Mouse (Mus musculus): ENCODE results near the gene H2-T22. TPM values are rescaled to one million over a fixed set of nuclear protein-coding genes. Genes with fewer than 3 reads are reported as not detected.

H2-T22 gene
- polyA plus RNA-seq, 2 experiments: 7.9 to 10.6 TPM

GRCm38 (mm10) chr17:35994175-35994878 is 48.2 kb downstream of the H2-T22 start:
- TF ChIP-seq CTCF (IDR thresholded peaks at IDR 0.05; ENCODE audit: low read depth): no peak
- TF ChIP-seq EP300 (IDR thresholded peaks at IDR 0.05; ENCODE audit: low read depth): no peak
- WGBS (ENCODE audit: insufficient replicate concordance): 2% methylated on average over 31 of the region's 31 CpGs
- ATAC-seq (ENCODE audit: insufficient read depth): peak; percentile 68

GRCm38 (mm10) chr17:35993675-35994074 is 48.9 kb downstream of the H2-T22 start:
- H3K4me3 ChIP-seq (ENCODE audit: insufficient read depth in 1 of 2, low read depth in 2 of 2, low read length in 2 of 2): peak overlapping the region; percentile 11 to 75; a peak in 3 of 4 replicates
- no peaks in the 10 kb centered on the region for H3K27me3 ChIP-seq (ENCODE audit: control insufficient read depth, insufficient read depth, low read length)
- no peak overlapping the region for H3K9ac ChIP-seq (replicated peaks)
- H3K36me3 ChIP-seq (replicated peaks; ENCODE audit: control insufficient read depth, insufficient read depth, low read depth): no peaks in the 10 kb centered on the region
- H3K27ac ChIP-seq: no peak overlapping the region; the same call in 1 of the 2 replicates
- no peaks in the 10 kb centered on the region for H3K9me3 ChIP-seq (ENCODE audit: control insufficient read depth, low read length)
- peak; percentile 60 to 73 (median 62) for DNase-seq (ENCODE audit: low read depth in 3 of 3, low spot score in 3 of 3)
- 3% methylated on average over 17 of the region's 17 CpGs for WGBS (ENCODE audit: insufficient replicate concordance)
- peaks cover 14 to 20% of the 10 kb centered on the region in 2 experiments for H3K4me1 ChIP-seq (replicated peaks; ENCODE audit: control insufficient read depth in 2 of 2, insufficient read depth in 2 of 2, low read length in 1 of 2)
- peak overlapping the region; percentile 80 for H3K4me2 ChIP-seq (ENCODE audit: low read depth)
- TF ChIP-seq EP300 (IDR thresholded peaks at IDR 0.05; ENCODE audit: low read depth) (no peak), CTCF (IDR thresholded peaks at IDR 0.05; ENCODE audit: low read depth) (peak; percentile 100)
- peak; percentile 59 for ATAC-seq (ENCODE audit: insufficient read depth)

More at GRCm38 (mm10) chr17:35994175-35994878, 48.2 kb downstream of the H2-T22 start:
- peak; percentile 80 to 84 (median 83) for DNase-seq (ENCODE audit: low read depth in 3 of 3, low spot score in 3 of 3)
- no peaks in the 10 kb centered on the region for H3K36me3 ChIP-seq (replicated peaks; ENCODE audit: control insufficient read depth, insufficient read depth, low read depth)
- peak overlapping the region; percentile 69 for H3K27ac ChIP-seq
- peaks cover 16 to 25% of the 10 kb centered on the region in 2 experiments for H3K4me1 ChIP-seq (replicated peaks; ENCODE audit: control insufficient read depth in 2 of 2, insufficient read depth in 2 of 2, low read length in 1 of 2)
- H3K4me2 ChIP-seq (ENCODE audit: low read depth): peak overlapping the region; percentile 80
- peak overlapping the region; percentile 78 for H3K9ac ChIP-seq (replicated peaks)
- peak overlapping the region; percentile 75 to 82 for H3K4me3 ChIP-seq (ENCODE audit: insufficient read depth in 1 of 2, low read depth in 2 of 2, low read length in 2 of 2)
- no peaks in the 10 kb centered on the region for H3K27me3 ChIP-seq (ENCODE audit: control insufficient read depth, insufficient read depth, low read length)
- H3K9me3 ChIP-seq (ENCODE audit: control insufficient read depth, low read length): no peaks in the 10 kb centered on the region

- H3K4me3 ChIP-seq (ENCODE audit: insufficient read depth in 1 of 2, low read depth in 2 of 2, low read length in 2 of 2): no peak overlapping the region
- no peaks in the 10 kb centered on the region for H3K36me3 ChIP-seq (replicated peaks; ENCODE audit: control insufficient read depth, insufficient read depth, low read depth)
- no peak for ATAC-seq (ENCODE audit: insufficient read depth)
- no peak for DNase-seq (ENCODE audit: low read depth in 3 of 3, low spot score in 3 of 3)
- 44% methylated on average over 10 of the region's 10 CpGs for WGBS (ENCODE audit: insufficient replicate concordance)
- no peak overlapping the region for H3K27ac ChIP-seq
- TF ChIP-seq CTCF (IDR thresholded peaks at IDR 0.05; ENCODE audit: low read depth): no peak
- no peak for TF ChIP-seq EP300 (IDR thresholded peaks at IDR 0.05; ENCODE audit: low read depth)
- H3K4me1 ChIP-seq (replicated peaks; ENCODE audit: control insufficient read depth in 2 of 2, insufficient read depth in 2 of 2, low read length in 1 of 2): peaks cover 0 to 4% of the 10 kb centered on the region in 2 experiments; a peak in 2 of 4 replicates
- no peaks in the 10 kb centered on the region for H3K27me3 ChIP-seq (ENCODE audit: control insufficient read depth, insufficient read depth, low read length)
- no peaks in the 10 kb centered on the region for H3K9me3 ChIP-seq (ENCODE audit: control insufficient read depth, low read length)
- H3K9ac ChIP-seq (replicated peaks): no peak overlapping the region
- no peak overlapping the region for H3K4me2 ChIP-seq (ENCODE audit: low read depth)
Observed at GRCm38 (mm10) chr17:35991781-35992180, 50.8 kb downstream of the H2-T22 start.

Other genes starting within 250 kb of the H2-T22 start
- gene Ier3, start 221.1 kb downstream of the H2-T22 start, polyA plus RNA-seq (2012; rRNA removed): 10.2 and 11.0 TPM in 2 replicates
- 11.6 and 13.2 TPM in 2 replicates for gene Ier3, start 221.1 kb downstream of the H2-T22 start, polyA plus RNA-seq (2014; fragmentation: Nextera tagmentation; extraction: Ambion mirVana)
- 22.4 and 34.7 TPM in 2 replicates for gene Flot1, start 219.5 kb downstream of the H2-T22 start, polyA plus RNA-seq (2012; rRNA removed)
- 27.8 and 29.2 TPM in 2 replicates for gene Flot1, start 219.5 kb downstream of the H2-T22 start, polyA plus RNA-seq (2014; fragmentation: Nextera tagmentation; extraction: Ambion mirVana)
- 460 and 467 TPM in 2 replicates for gene Tubb5, start 204.4 kb downstream of the H2-T22 start, polyA plus RNA-seq (2012; rRNA removed)
- 330 and 363 TPM in 2 replicates for gene Tubb5, start 204.4 kb downstream of the H2-T22 start, polyA plus RNA-seq (2014; fragmentation: Nextera tagmentation; extraction: Ambion mirVana)
- 9.2 and 10.0 TPM in 2 replicates for gene Mdc1, start 201.2 kb downstream of the H2-T22 start, polyA plus RNA-seq (2012; rRNA removed)
- 6.3 and 9.1 TPM in 2 replicates for gene Mdc1, start 201.2 kb downstream of the H2-T22 start, polyA plus RNA-seq (2014; fragmentation: Nextera tagmentation; extraction: Ambion mirVana)
- 15.6 and 18.2 TPM in 2 replicates for gene Nrm, start 181.4 kb downstream of the H2-T22 start, polyA plus RNA-seq (2012; rRNA removed)
- 20.1 and 22.4 TPM in 2 replicates for gene Nrm, start 181.4 kb downstream of the H2-T22 start, polyA plus RNA-seq (2014; fragmentation: Nextera tagmentation; extraction: Ambion mirVana)
- 8.7 and 10.7 TPM in 2 replicates for gene Ppp1r18, start 177.2 kb downstream of the H2-T22 start, polyA plus RNA-seq (2012; rRNA removed)
- gene Ppp1r18, start 177.2 kb downstream of the H2-T22 start, polyA plus RNA-seq (2014; fragmentation: Nextera tagmentation; extraction: Ambion mirVana): 8.2 and 8.7 TPM in 2 replicates
- 44.8 and 46.0 TPM in 2 replicates for gene Dhx16, start 162.9 kb downstream of the H2-T22 start, polyA plus RNA-seq (2012; rRNA removed)
- gene Dhx16, start 162.9 kb downstream of the H2-T22 start, polyA plus RNA-seq (2014; fragmentation: Nextera tagmentation; extraction: Ambion mirVana): 25.5 and 30.2 TPM in 2 replicates
- 14.4 and 18.3 TPM in 2 replicates for gene 2310061I04Rik, start 145.3 kb downstream of the H2-T22 start, polyA plus RNA-seq (2012; rRNA removed)
- gene 2310061I04Rik, start 145.3 kb downstream of the H2-T22 start, polyA plus RNA-seq (2014; fragmentation: Nextera tagmentation; extraction: Ambion mirVana): 10.6 and 10.9 TPM in 2 replicates
- 8.5 and 8.7 TPM in 2 replicates for gene Atat1, start 132.7 kb downstream of the H2-T22 start, polyA plus RNA-seq (2012; rRNA removed)
- 3.3 and 5.8 TPM in 2 replicates for gene Atat1, start 132.7 kb downstream of the H2-T22 start, polyA plus RNA-seq (2014; fragmentation: Nextera tagmentation; extraction: Ambion mirVana)
- 42.6 and 51.6 TPM in 2 replicates for gene Mrps18b, start 126.4 kb downstream of the H2-T22 start, polyA plus RNA-seq (2012; rRNA removed)
- gene Mrps18b, start 126.4 kb downstream of the H2-T22 start, polyA plus RNA-seq (2014; fragmentation: Nextera tagmentation; extraction: Ambion mirVana): 73.8 and 74.1 TPM in 2 replicates
- 12.3 and 15.6 TPM in 2 replicates for gene Ppp1r10, start 126.3 kb downstream of the H2-T22 start, polyA plus RNA-seq (2012; rRNA removed)
- gene Ppp1r10, start 126.3 kb downstream of the H2-T22 start, polyA plus RNA-seq (2014; fragmentation: Nextera tagmentation; extraction: Ambion mirVana): 15.4 and 17.4 TPM in 2 replicates
- gene Abcf1, start 73.0 kb downstream of the H2-T22 start, polyA plus RNA-seq (2012; rRNA removed): 35.7 and 49.0 TPM in 2 replicates
- gene Abcf1, start 73.0 kb downstream of the H2-T22 start, polyA plus RNA-seq (2014; fragmentation: Nextera tagmentation; extraction: Ambion mirVana): 39.0 and 49.1 TPM in 2 replicates
- gene Gnl1, start 62.9 kb downstream of the H2-T22 start, polyA plus RNA-seq (2012; rRNA removed): 3.9 and 5.2 TPM in 2 replicates
- gene Gnl1, start 62.9 kb downstream of the H2-T22 start, polyA plus RNA-seq (2014; fragmentation: Nextera tagmentation; extraction: Ambion mirVana): 4.4 and 5.6 TPM in 2 replicates
- gene Prr3, start 62.5 kb downstream of the H2-T22 start, polyA plus RNA-seq (2012; rRNA removed): 5.5 and 6.3 TPM in 2 replicates
- gene Prr3, start 62.5 kb downstream of the H2-T22 start, polyA plus RNA-seq (2014; fragmentation: Nextera tagmentation; extraction: Ambion mirVana): 3.5 and 4.5 TPM in 2 replicates
- gene H2-T24, start 22.2 kb downstream of the H2-T22 start, polyA plus RNA-seq (2012; rRNA removed): 3.2 and 4.3 TPM in 2 replicates
- gene H2-T24, start 22.2 kb downstream of the H2-T22 start, polyA plus RNA-seq (2014; fragmentation: Nextera tagmentation; extraction: Ambion mirVana): 3.7 and 4.0 TPM in 2 replicates
- gene H2-T23, start 9.9 kb downstream of the H2-T22 start, polyA plus RNA-seq (2012; rRNA removed): 24.3 and 29.1 TPM in 2 replicates
- 25.5 and 28.8 TPM in 2 replicates for gene H2-T23, start 9.9 kb downstream of the H2-T22 start, polyA plus RNA-seq (2014; fragmentation: Nextera tagmentation; extraction: Ambion mirVana)
- not detected in 2 replicates for gene Gm6034, start 214 bp upstream of the H2-T22 start, polyA plus RNA-seq (2012; rRNA removed)
- gene Gm6034, start 214 bp upstream of the H2-T22 start, polyA plus RNA-seq (2014; fragmentation: Nextera tagmentation; extraction: Ambion mirVana): not detected in 2 replicates
- gene Gm11127, start 15.6 kb upstream of the H2-T22 start, polyA plus RNA-seq (2012; rRNA removed): 0.03 TPM in 1 of 2 replicates, not detected in the other
- not detected in 2 replicates for gene Gm11127, start 15.6 kb upstream of the H2-T22 start, polyA plus RNA-seq (2014; fragmentation: Nextera tagmentation; extraction: Ambion mirVana)
- gene Gm19684, start 78.9 kb upstream of the H2-T22 start, polyA plus RNA-seq (2012; rRNA removed): not detected in 2 replicates
- gene Gm19684, start 78.9 kb upstream of the H2-T22 start, polyA plus RNA-seq (2014; fragmentation: Nextera tagmentation; extraction: Ambion mirVana): not detected in 2 replicates
- not detected in 2 replicates for gene Gm7030, start 86.7 kb upstream of the H2-T22 start, polyA plus RNA-seq (2012; rRNA removed)
- not detected in 2 replicates for gene Gm7030, start 86.7 kb upstream of the H2-T22 start, polyA plus RNA-seq (2014; fragmentation: Nextera tagmentation; extraction: Ambion mirVana)
- gene Gm8909, start 125.8 kb upstream of the H2-T22 start, polyA plus RNA-seq (2012; rRNA removed): not detected in 2 replicates
- not detected in 2 replicates for gene Gm8909, start 125.8 kb upstream of the H2-T22 start, polyA plus RNA-seq (2014; fragmentation: Nextera tagmentation; extraction: Ambion mirVana)
- gene H2-T3, start 147.5 kb upstream of the H2-T22 start, polyA plus RNA-seq (2012; rRNA removed): not detected in 2 replicates
- not detected in 2 replicates for gene H2-T3, start 147.5 kb upstream of the H2-T22 start, polyA plus RNA-seq (2014; fragmentation: Nextera tagmentation; extraction: Ambion mirVana)
- 40.1 and 51.8 TPM in 2 replicates for gene Rpp21, start 215.3 kb upstream of the H2-T22 start, polyA plus RNA-seq (2012; rRNA removed)
- gene Rpp21, start 215.3 kb upstream of the H2-T22 start, polyA plus RNA-seq (2014; fragmentation: Nextera tagmentation; extraction: Ambion mirVana): 77.9 and 84.2 TPM in 2 replicates
- 8.0 and 11.0 TPM in 2 replicates for gene Trim39, start 229.5 kb upstream of the H2-T22 start, polyA plus RNA-seq (2012; rRNA removed)
- 3.2 and 3.4 TPM in 2 replicates for gene Trim39, start 229.5 kb upstream of the H2-T22 start, polyA plus RNA-seq (2014; fragmentation: Nextera tagmentation; extraction: Ambion mirVana)
- gene H2-M10.2, start 243.7 kb upstream of the H2-T22 start, polyA plus RNA-seq (2012; rRNA removed): not detected in 2 replicates
- not detected in 2 replicates for gene H2-M10.2, start 243.7 kb upstream of the H2-T22 start, polyA plus RNA-seq (2014; fragmentation: Nextera tagmentation; extraction: Ambion mirVana)

Data from liver, embryonic 14.5 days (tissue).